Mouse (Mus musculus) spleen, adult 2 months (tissue): ENCODE results near the gene C2cd2l.

Experiments
- CTCF ChIP-seq: fragments of 200-500 bp; IDR thresholded peaks from 2 replicates; pipeline ENCODE4 v1.5.1; 2011; ENCODE audit warnings: mild to moderate bottlenecking, inconsistent platforms; ENCODE audit not compliant: insufficient read depth, insufficient read length, insufficient replicate concordance; ENCODE audit errors: extremely low read depth
- POLR2A ChIP-seq: fragments of 200-500 bp; IDR thresholded peaks from 2 replicates; pipeline ENCODE4 v1.6.1; 2011; ENCODE audit warnings: low read depth, low read length, inconsistent platforms

GRCm38 (mm10) chr9:44342605-44343004, 22.5 kb upstream of the C2cd2l start:
- TF ChIP-seq CTCF (no peak), POLR2A (no peak)
